Mouse (Mus musculus): ENCODE measurements around the gene Smim24.

Smim24 gene

GRCm38 (mm10) chr10:81421797-81422100, 28.9 kb downstream of the Smim24 start:
- DNase-seq (ENCODE audit: low spot score in 2 of 2) = no peak

DNA sequence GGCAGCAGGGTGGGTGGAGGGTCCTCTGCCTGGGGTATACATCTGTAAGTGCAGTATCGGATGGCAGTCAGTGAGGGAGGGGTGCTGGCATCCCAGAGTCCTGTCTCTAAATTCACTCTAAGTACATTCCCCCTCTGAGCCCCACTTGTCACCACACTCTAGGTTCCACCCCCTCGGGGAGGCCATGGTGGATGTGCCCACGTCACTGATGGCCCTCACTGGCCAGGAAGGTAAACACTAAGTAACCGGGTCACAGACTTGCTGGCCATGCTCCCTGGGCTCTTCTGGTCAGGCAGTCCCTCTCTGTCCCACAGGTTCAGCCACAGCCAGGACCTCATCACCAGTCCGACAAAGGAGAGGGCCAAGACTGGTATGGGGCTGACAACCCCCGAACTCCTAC, 29.3 kb downstream of the Smim24 start:
- no peak for DNase-seq (ENCODE audit: low spot score in 2 of 2)

DNA sequence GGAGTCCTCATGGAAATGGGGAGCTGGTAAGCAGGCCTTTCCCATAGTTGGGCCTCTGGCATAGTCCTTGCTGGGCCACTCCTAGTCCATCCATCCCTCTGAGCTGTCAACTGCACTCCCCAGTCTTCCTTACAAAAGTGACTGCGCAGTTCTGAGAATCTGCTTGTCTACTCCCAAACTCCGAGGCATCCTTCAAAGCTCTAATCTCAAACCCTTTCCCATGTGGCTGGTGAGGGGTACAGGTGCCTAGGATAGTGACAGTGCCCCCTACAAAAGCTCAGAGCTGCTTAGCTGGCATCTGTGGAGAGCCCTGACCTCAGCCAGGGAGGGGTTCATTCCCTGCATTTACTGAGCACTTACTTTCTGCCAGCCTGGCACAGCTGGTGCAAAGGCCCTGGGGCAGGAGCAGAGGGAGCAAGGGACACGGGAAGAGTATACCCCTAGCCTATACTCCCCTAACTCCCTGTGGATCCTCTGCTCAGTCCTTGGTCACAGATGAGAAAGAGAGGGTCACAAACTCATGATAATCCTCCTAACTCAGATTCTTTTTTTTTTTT, 29.9 kb downstream of the Smim24 start:
- DNase-seq (ENCODE audit: low spot score in 2 of 2) = no peak

GRCm38 (mm10) chr10:81423476-81424245, 30.8 kb downstream of the Smim24 start:
- no peak for DNase-seq (ENCODE audit: low spot score in 2 of 2)

DNA sequence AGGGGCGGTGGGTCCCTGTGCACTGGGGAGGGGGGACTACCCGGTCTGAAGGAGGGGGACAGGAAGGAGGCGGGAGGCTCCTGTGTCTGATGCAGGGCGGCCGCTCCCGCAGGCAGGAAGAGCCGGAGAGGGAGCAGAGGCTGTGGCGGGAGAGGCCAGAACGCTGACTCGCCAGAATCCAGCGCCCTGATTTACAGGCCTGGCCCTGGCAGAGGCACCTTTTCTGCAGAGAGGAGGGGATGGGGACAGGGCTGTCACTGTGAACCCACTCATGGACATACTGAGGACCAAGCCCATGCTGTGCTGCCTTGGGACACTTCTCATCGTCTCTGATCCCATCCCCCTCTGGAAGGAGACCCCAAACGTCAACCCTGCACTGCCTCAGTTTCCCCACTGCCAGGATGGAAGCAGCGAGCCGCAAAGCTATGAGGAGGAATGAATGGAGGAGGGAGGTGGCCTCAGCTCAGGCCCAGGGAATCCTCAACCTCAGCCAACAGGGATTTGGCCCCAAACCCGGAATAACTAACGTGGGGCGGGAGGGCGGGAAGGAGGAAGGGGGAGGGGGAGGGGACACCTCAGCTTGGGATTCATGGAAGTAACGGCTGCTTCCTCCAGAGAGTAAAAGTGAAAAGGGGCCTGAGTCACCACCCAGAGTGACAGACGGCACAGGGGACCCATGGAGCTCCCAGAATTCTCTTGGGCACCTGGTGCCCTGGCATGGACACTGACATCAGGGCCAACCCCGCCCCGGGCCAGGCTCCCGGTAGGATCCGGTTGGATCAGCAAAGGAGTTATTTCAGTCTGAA, 31.6 kb downstream of the Smim24 start:
- DNase-seq (ENCODE audit: low spot score in 2 of 2) = no peak

- DNase-seq (ENCODE audit: low spot score in 2 of 2) = no peak
Observed at GRCm38 (mm10) chr10:81425236-81425850, 32.5 kb downstream of the Smim24 start.

- no peak for DNase-seq (ENCODE audit: low spot score in 2 of 2)
Observed at GRCm38 (mm10) chr10:81426081-81426671, 33.3 kb downstream of the Smim24 start.

DNA sequence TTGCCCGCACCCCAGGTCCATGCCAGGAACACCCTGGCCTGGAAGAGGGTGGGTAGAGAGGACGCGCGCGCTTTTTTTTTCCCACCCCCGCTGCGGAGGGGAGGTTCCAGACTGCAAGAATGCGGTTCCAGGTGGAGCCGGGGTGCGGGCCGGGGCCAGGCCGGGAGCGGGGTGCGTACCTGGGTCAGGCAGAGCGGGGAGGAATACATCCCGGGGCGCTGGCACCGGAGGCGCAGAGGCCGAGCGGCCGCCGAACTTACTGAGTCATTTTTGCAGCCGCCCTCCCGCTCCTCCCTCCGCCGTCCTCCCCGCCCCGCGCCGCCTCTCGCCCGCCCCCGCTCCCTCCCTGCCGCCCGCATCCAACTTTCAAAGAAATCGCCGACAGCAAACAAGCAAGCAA, 34.0 kb downstream of the Smim24 start:
- DNase-seq (ENCODE audit: low spot score in 2 of 2) = peak in 1 of 2 experiments; percentile 65

GRCm38 (mm10) chr10:81427327-81427726, 34.5 kb downstream of the Smim24 start:
- DNase-seq (ENCODE audit: low spot score in 2 of 2) = no peak

GRCm38 (mm10) chr10:81427804-81428506, 35.1 kb downstream of the Smim24 start:
- no peak for DNase-seq (ENCODE audit: low spot score in 2 of 2)

GRCm38 (mm10) chr10:81428507-81428870, 35.6 kb downstream of the Smim24 start:
- no peak for DNase-seq (ENCODE audit: low spot score in 2 of 2)

- DNase-seq (ENCODE audit: low spot score in 2 of 2) = no peak
Observed at GRCm38 (mm10) chr10:81429092-81429491, 36.2 kb downstream of the Smim24 start.

DNA sequence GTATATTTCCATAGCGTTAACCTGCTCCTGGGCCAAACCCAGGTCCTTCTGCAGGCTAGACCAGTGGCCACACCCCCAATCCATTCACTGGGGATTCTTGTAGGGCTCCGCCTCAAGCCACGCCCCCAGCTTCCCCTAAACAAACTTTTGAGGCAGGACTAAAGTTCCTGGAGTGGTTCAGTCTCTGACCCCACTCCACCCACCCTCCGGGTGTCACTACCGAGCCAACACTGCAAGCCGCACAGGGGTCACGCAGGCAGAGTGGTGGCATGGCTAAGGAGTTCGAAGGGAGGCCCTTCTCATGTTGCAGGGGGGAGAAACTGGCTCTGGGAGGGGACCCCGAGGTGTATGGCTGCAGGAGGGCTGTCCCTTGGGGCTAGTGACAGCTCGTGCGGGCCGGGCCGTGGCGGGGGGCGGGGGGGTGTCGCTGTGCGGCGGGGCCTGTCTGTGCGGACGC, 36.8 kb downstream of the Smim24 start:
- DNase-seq (ENCODE audit: low spot score in 2 of 2) = peak in 1 of 2 experiments; percentile 72

DNA sequence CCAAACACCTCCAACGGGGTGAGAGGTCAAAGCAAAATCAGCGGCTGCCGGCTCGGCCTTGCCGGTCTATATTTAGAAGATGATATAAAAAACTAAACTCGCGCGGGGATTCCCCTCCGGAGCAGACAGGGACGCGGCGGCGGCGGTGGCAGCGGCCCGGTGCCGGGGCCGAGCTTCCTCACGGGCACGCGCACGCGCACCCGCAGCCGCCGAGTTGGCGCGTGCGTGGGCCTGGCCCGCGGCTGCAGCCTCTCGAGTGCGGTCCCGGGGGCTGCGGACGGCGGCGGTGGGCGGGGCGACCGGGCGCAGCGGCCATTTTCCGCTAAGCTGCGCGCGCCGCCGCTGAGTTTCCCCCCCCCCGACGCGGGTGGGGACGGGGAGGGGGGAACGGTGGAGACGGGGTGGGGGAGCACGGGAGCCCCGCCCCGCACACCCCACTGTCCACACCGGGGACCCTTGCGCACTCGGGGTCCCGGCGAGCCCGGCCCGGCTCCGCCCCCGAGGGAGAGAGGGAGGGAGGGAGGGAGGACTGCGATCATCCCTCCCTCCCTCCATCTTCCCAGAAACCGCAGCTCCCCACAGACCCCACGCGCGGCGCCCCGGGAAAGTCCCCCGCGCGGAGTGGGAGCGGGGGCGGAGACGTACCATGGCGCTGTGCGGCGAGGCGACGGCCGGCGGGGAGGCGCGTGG, 37.4 kb downstream of the Smim24 start:
- DNase-seq (ENCODE audit: low spot score in 2 of 2) = peak; percentile 71 to 80

DNA sequence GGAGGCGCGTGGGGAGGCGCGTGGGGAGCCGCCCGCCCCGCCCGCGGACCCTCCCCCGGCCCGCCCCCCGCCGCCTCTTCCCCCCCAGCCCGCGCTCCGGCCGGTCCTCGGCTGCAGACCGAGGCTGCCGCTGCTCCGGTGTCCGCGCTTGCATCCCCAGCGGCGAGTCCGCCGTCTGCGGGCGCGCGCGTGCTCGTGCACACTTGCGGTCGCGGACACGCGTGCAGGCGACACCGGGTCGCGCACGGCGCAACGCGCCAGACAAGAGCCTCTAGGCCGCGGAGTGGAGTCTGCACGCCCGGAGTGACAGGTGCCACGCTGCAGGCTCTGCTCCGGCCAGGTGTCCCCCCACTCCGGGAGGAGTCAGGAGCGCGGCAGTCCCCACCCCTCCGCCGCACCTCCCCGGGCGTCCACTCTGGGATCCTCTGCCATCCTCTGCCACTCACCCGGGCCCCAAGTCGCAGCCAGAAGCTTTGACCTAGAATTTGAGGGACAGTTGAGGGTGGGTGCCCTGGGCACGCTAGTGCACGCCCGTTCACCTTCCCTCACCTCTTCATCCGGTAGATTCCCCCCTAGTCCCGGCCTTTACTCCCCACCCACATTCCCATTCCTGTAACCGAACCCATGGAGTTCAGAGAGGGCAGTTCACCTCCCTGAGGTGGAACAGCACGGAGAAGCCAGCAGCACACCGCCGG, 38.1 kb downstream of the Smim24 start:
- peak in 1 of 2 experiments; percentile 77 for DNase-seq (ENCODE audit: low spot score in 2 of 2)

DNA sequence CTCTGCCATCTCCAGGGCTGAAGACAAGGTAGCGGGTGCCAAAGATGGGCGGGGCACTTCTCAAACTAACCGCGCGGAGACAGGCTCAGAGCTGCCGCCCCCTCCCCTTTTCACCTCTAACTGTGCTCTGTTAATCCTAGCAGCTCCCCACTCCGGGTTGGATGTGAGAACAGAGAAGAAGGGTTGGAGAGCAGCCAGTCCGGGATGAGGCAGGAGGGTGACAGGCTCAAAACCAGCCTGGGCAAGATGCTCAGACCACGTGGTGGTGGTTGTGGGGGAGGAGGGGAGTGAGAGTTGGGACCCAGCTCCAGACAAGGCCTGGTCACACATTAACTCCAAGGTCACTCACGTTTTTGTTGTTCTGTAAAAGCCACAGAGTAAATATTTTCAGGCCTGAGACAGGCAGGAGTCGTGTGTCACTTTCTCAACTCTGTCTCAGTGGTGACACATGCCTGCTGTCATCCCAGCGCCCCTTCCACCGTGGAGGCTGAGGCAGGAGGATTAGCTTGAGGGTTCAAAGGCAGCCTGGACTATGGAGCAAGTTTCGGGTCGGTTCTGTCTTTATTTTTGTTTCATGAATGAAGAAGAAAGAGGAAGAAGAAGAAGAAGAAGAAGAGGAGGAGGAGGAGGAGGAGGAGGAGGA, 38.8 kb downstream of the Smim24 start:
- DNase-seq (ENCODE audit: low spot score in 2 of 2) = peak in 1 of 2 experiments; percentile 47

DNA sequence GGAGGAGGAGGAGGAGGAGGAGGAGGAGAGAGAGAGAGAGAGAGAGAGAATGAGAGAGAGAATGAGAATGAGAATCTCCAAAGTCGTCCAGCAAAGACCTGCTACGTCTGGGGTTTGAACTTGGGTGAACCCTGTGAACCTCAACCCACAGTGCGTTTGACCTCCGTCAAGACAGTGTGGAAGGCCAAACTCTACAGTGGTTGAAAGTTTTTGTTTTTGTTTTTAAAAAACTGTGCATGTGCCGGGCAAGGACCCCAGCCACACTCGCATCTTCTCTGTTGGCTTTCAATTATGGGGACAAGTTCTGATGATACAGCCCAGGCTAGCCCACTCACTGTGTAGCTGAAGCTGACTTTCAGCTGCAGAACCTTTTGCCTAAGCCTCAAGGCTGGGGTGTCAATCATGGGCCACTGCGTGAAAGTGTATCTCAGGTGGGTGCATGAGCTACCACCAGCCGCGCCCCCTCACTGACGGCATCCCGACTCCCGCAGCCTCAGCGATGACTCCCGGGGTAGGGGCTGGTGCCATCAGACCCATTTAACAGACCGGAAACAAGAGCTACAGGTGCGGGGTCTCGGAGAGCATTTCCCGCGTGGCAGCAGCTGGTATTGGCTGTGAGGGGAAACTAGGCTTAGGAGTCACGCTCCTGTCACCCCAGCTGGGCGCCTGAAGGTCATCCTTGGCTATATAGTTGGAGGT, 39.5 kb downstream of the Smim24 start:
- no peak for DNase-seq (ENCODE audit: low spot score in 2 of 2)

DNA sequence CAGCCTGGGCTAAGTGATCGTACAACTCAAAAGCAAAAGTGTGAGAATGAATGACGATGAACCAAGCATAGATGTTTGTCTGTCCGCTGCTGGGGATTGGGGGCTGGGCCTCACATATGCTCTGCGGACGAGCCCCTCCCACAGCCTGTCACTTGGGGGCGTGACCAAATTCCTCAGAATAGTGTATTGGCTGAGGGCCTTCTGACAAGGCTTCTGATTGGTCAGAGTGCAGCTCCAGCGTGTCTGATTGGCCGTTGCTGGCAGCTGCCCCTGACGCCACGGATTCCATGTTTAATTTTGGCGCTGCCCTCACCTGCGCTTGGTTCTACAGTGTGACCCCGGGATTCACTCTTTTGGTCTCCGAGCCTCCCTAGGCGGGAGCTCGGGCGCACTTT, 40.0 kb downstream of the Smim24 start:
- peak; percentile 94 to 95 for DNase-seq (ENCODE audit: low spot score in 2 of 2)

Measured in right cerebral cortex, adult 2 months (tissue).